Mouse (Mus musculus): ENCODE data around the gene Ugt1a5. TPM values are rescaled to one million over a fixed set of nuclear protein-coding genes. Genes with fewer than 3 reads are reported as not detected.

Ugt1a5 gene
- polyA plus RNA-seq, 1 experiment = not detected

DNA sequence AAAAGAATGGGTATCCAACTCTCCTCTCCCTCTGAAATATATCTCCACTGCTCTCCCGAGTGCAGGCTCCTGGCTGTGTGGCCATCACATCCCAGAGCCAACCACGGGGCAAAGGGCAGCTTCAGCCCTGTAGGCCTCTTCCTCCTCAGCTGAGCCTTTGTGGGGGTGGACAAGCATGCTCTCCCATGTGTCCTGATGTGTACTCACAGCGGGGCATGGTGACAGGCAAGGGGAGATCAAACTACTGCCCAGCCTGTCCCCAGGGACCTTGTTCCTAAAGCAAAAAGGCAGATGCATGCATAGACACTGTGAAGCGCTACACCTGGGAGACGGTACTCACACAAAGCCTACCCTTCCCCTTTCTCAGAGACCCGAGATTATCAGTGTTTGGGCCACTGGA, 94.3 kb downstream of the Ugt1a5 start:
- peaks cover 21% of the 10 kb centered on the region for H3K36me3 ChIP-seq (ENCODE audit: control insufficient read depth, insufficient read depth, low read length)
- TF ChIP-seq CTCF (IDR thresholded peaks at IDR 0.05; ENCODE audit: extremely low read depth, insufficient read depth, insufficient read length, insufficient replicate concordance) (no peak), POLR2A (IDR thresholded peaks at IDR 0.05; ENCODE audit: low read depth, low read length) (no peak)
- no peak overlapping the region for H3K4me3 ChIP-seq (ENCODE audit: extremely low read depth, insufficient read depth, insufficient read length)
- no peak overlapping the region for H3K27ac ChIP-seq (ENCODE audit: insufficient read depth, low read length)
- WGBS = 67% methylated on average over 6 of the region's 6 CpGs
- no peak for DNase-seq (ENCODE audit: low read depth in 1 of 2, low spot score in 2 of 2)
- peaks cover 12% of the 10 kb centered on the region; the same call in 1 of the 2 replicates for H3K4me1 ChIP-seq (ENCODE audit: control insufficient read depth, insufficient read depth, insufficient read length)
- no peaks in the 10 kb centered on the region for H3K27me3 ChIP-seq (ENCODE audit: control insufficient read depth, insufficient read depth, low read length)

DNA sequence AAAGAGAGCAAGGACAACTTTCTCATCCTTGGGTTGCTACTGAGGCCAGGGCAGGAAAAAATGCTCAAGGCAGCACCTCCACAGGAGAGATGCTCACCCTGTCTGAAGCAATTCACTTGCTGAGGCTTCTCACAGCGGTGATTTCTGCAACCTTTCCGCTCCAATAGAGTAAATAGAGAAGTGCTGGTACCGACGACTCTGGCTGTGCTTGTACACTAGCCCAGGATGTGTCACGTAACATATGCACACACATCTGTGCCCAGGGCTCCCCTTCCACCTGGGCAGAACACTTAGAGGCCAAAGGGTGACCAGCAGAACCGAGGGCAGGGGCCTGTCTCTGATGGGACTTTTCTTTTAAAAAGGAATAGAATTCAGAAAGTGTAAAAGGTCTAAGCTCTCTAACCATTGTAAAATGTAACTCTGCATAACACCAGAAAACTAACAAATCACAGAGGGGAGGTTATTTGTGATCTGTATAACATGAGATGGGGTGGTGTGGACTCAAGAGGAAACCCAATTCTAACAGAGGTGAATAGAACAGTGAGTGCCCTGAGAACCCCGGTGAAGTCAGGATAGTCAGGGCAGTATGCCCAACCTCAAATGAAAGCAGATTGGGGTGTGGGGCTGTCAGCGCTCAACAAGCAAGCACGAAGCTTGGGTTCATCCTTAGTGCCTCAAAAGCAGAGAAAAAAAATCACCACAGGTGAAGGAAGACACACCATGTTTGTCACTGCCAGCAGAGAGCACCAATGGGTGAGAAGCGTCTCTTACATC, 95.0 kb downstream of the Ugt1a5 start:
- peaks cover 12% of the 10 kb centered on the region; the same call in 1 of the 2 replicates for H3K4me1 ChIP-seq (ENCODE audit: control insufficient read depth, insufficient read depth, insufficient read length)
- no peaks in the 10 kb centered on the region for H3K27me3 ChIP-seq (ENCODE audit: control insufficient read depth, insufficient read depth, low read length)
- TF ChIP-seq CTCF (IDR thresholded peaks at IDR 0.05; ENCODE audit: extremely low read depth, insufficient read depth, insufficient read length, insufficient replicate concordance) = no peak
- TF ChIP-seq POLR2A (IDR thresholded peaks at IDR 0.05; ENCODE audit: low read depth, low read length) = no peak
- peaks cover 28% of the 10 kb centered on the region for H3K36me3 ChIP-seq (ENCODE audit: control insufficient read depth, insufficient read depth, low read length)
- WGBS = 67% methylated on average over 10 of the region's 10 CpGs
- no peak overlapping the region for H3K27ac ChIP-seq (ENCODE audit: insufficient read depth, low read length)
- no peak for DNase-seq (ENCODE audit: low read depth in 1 of 2, low spot score in 2 of 2)
- H3K4me3 ChIP-seq (ENCODE audit: extremely low read depth, insufficient read depth, insufficient read length) = no peak overlapping the region

DNA sequence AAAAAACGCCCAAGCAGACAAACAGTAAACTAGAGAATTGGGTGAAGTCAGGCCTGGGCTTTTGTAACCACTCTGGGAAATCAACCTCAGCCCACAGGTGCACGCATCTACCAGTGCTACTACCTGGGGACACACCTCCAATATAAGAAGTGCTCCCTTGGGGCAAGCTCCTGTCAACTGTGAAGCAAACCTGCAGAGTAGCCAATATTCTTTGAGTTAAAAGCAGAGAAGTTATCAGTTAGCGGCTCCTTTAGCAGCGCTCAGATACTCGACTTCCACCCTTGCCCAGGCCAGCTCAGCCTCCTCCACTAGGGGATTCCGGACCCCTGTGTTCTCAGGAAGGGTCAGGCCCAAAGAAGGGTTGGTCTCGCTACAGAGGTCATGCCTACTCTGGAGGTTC, 95.9 kb downstream of the Ugt1a5 start:
- Histone ChIP-seq H3K27ac (ENCODE audit: insufficient read depth, low read length) (no peak overlapping the region), H3K4me3 (ENCODE audit: extremely low read depth, insufficient read depth, insufficient read length) (no peak overlapping the region), H3K36me3 (ENCODE audit: control insufficient read depth, insufficient read depth, low read length) (peaks cover 37% of the 10 kb centered on the region), H3K4me1 (ENCODE audit: control insufficient read depth, insufficient read depth, insufficient read length) (peaks cover 12% of the 10 kb centered on the region; the same call in 1 of the 2 replicates), H3K27me3 (ENCODE audit: control insufficient read depth, insufficient read depth, low read length) (no peaks in the 10 kb centered on the region)
- 84% methylated on average over 7 of the region's 7 CpGs for WGBS
- no peak for DNase-seq (ENCODE audit: low read depth in 1 of 2, low spot score in 2 of 2)
- TF ChIP-seq CTCF (IDR thresholded peaks at IDR 0.05; ENCODE audit: extremely low read depth, insufficient read depth, insufficient read length, insufficient replicate concordance) (no peak), POLR2A (IDR thresholded peaks at IDR 0.05; ENCODE audit: low read depth, low read length) (no peak)

- Histone ChIP-seq H3K4me3 (ENCODE audit: extremely low read depth, insufficient read depth, insufficient read length) (no peak overlapping the region), H3K36me3 (ENCODE audit: control insufficient read depth, insufficient read depth, low read length) (peaks cover 42% of the 10 kb centered on the region), H3K4me1 (ENCODE audit: control insufficient read depth, insufficient read depth, insufficient read length) (peaks cover 12% of the 10 kb centered on the region; the same call in 1 of the 2 replicates), H3K27ac (ENCODE audit: insufficient read depth, low read length) (no peak overlapping the region), H3K27me3 (ENCODE audit: control insufficient read depth, insufficient read depth, low read length) (no peaks in the 10 kb centered on the region)
- DNase-seq (ENCODE audit: low read depth in 1 of 2, low spot score in 2 of 2) = no peak
- WGBS = 66% methylated on average over 4 of the region's 4 CpGs
- TF ChIP-seq CTCF (IDR thresholded peaks at IDR 0.05; ENCODE audit: extremely low read depth, insufficient read depth, insufficient read length, insufficient replicate concordance) = no peak
- TF ChIP-seq POLR2A (IDR thresholded peaks at IDR 0.05; ENCODE audit: low read depth, low read length) = no peak
Observed at GRCm38 (mm10) chr1:88262255-88262654, 96.4 kb downstream of the Ugt1a5 start.

DNA sequence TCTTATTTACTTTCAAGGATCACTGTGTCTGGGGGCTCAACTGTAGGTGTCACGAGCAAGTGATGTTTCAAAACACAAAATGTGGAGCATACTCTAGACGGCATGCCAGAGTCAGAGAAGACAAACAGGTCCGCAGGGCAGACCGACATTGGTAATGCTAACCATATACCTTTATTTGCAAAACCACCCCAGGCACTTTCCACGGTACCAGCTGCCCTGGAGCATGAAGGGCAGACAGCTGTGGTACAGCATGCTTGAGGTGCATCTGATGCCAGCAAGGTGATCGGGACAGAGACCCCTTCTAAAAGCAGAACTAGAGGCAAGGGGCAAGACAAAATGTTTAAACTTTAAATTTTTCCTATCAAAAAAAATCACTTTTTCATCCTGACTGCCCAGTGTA, 97.1 kb downstream of the Ugt1a5 start:
- no peak overlapping the region for H3K4me3 ChIP-seq (ENCODE audit: extremely low read depth, insufficient read depth, insufficient read length)
- H3K4me1 ChIP-seq (ENCODE audit: control insufficient read depth, insufficient read depth, insufficient read length) = peaks cover 12% of the 10 kb centered on the region; the same call in 1 of the 2 replicates
- peaks cover 49% of the 10 kb centered on the region for H3K36me3 ChIP-seq (ENCODE audit: control insufficient read depth, insufficient read depth, low read length)
- TF ChIP-seq POLR2A (IDR thresholded peaks at IDR 0.05; ENCODE audit: low read depth, low read length) = no peak
- no peak for TF ChIP-seq CTCF (IDR thresholded peaks at IDR 0.05; ENCODE audit: extremely low read depth, insufficient read depth, insufficient read length, insufficient replicate concordance)
- H3K27ac ChIP-seq (ENCODE audit: insufficient read depth, low read length) = no peak overlapping the region
- H3K27me3 ChIP-seq (ENCODE audit: control insufficient read depth, insufficient read depth, low read length) = no peaks in the 10 kb centered on the region
- no peak for DNase-seq (ENCODE audit: low read depth in 1 of 2, low spot score in 2 of 2)
- WGBS = 77% methylated on average over 6 of the region's 6 CpGs

DNA sequence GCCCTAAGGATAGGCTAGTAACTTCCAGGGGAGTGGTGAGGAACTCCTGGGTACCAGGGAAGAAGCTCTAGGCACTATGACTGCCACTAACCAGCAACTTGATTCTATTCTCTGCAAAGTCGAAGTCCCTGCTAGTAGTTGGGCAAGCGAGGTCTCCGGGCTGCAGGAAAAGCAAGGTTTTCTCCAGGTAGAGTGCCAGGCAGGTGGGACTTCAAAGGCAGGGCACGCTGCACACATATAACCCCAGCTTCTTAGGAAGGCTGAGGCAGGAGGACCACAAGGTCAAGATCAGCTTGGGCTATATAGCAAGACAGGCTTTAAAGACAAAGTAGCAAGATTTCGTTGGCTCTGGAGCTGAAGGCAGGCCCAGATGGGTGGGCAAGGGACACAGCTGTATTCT, 98.0 kb downstream of the Ugt1a5 start:
- DNase-seq (ENCODE audit: low read depth in 1 of 2, low spot score in 2 of 2) = no peak
- no peak overlapping the region for H3K27ac ChIP-seq (ENCODE audit: insufficient read depth, low read length)
- 91% methylated on average over 5 of the region's 5 CpGs for WGBS
- H3K4me1 ChIP-seq (ENCODE audit: control insufficient read depth, insufficient read depth, insufficient read length) = peaks cover 12% of the 10 kb centered on the region; the same call in 1 of the 2 replicates
- H3K36me3 ChIP-seq (ENCODE audit: control insufficient read depth, insufficient read depth, low read length) = peaks cover 58% of the 10 kb centered on the region
- no peaks in the 10 kb centered on the region for H3K27me3 ChIP-seq (ENCODE audit: control insufficient read depth, insufficient read depth, low read length)
- TF ChIP-seq CTCF (IDR thresholded peaks at IDR 0.05; ENCODE audit: extremely low read depth, insufficient read depth, insufficient read length, insufficient replicate concordance) (no peak), POLR2A (IDR thresholded peaks at IDR 0.05; ENCODE audit: low read depth, low read length) (no peak)
- H3K4me3 ChIP-seq (ENCODE audit: extremely low read depth, insufficient read depth, insufficient read length) = no peak overlapping the region
